Mouse (Mus musculus): ENCODE data around the gene Enkur.

GRCm38 (mm10) chr2:21202754-21203153, 2.4 kb downstream of the Enkur start:
- TF ChIP-seq CTCF (conservative IDR thresholded peaks at IDR 0.05; ENCODE audit: insufficient read depth, insufficient read length, low read depth, low read length), result no peak
- no peak for TF ChIP-seq POLR2A (IDR thresholded peaks at IDR 0.05; ENCODE audit: low read depth, low read length)
